Mouse (Mus musculus) midbrain, postnatal 0 days (tissue): ENCODE results near the gene Dag1. TPM values are rescaled to one million over a fixed set of nuclear protein-coding genes. Genes with fewer than 3 reads are reported as not detected.

Experiments
- ATAC-seq: fragments of 200-750 bp; cut with Nextera tagmentation; 2 replicates; pipeline ENCODE4 v1.8.0; 2017; ENCODE audit warnings: moderate number of reproducible peaks, mild to moderate bottlenecking, moderate TSS enrichment, moderate library complexity; ENCODE audit not compliant: low FRiP score
- DNase-seq: peaks from one replicate; pipeline ENCODE4 v3.0.0-alpha.2; 2015; ENCODE audit warnings: low spot score
- H3K27ac ChIP-seq: fragments of 300-500 bp; sonication (generic); 2 replicates; pipeline ENCODE4 v1.5.1; 2014; ENCODE audit warnings: low read depth, mild to moderate bottlenecking, low read length, mixed read lengths
- H3K27me3 ChIP-seq: fragments of 300-500 bp; sonication (generic); 2 replicates; pipeline ENCODE4 v1.6.1; 2014; ENCODE audit warnings: low read length, control low read depth, mixed read lengths; ENCODE audit not compliant: insufficient read depth
- H3K36me3 ChIP-seq: fragments of 300-500 bp; sonication (generic); 2 replicates; pipeline ENCODE4 v1.6.1; 2014; ENCODE audit warnings: low read length, control low read depth, mixed read lengths; ENCODE audit not compliant: insufficient read depth
- H3K4me1 ChIP-seq: fragments of 300-500 bp; sonication (generic); 2 replicates; pipeline ENCODE4 v1.6.1; 2014; ENCODE audit warnings: mild to moderate bottlenecking, control low read depth, antibody characterized with exemption, low read length, mixed read lengths; ENCODE audit not compliant: insufficient read depth
- H3K4me2 ChIP-seq: fragments of 300-500 bp; sonication (generic); 2 replicates; pipeline ENCODE4 v1.6.1; 2014; ENCODE audit warnings: low read depth, mild to moderate bottlenecking, low read length, mixed read lengths; ENCODE audit not compliant: poor library complexity, severe bottlenecking
- H3K4me3 ChIP-seq: fragments of 300-500 bp; sonication (generic); 2 replicates; pipeline ENCODE4 v1.5.1; 2014; ENCODE audit warnings: low read depth, mild to moderate bottlenecking, low read length, moderate library complexity
- H3K9ac ChIP-seq: fragments of 300-500 bp; sonication (generic); replicated peaks from 2 replicates; pipeline ENCODE4 v1.6.1; 2014; ENCODE audit warnings: mild to moderate bottlenecking, low read length, moderate library complexity, mixed read lengths; ENCODE audit not compliant: poor library complexity, severe bottlenecking
- H3K9me3 ChIP-seq: fragments of 300-500 bp; sonication (generic); 2 replicates; pipeline ENCODE4 v1.6.1; 2016; ENCODE audit warnings: low read length, control low read depth
- CTCF ChIP-seq: IDR thresholded peaks from 2 replicates; pipeline ENCODE4 v1.5.1; 2016; ENCODE audit warnings: antibody characterized with exemption, mild to moderate bottlenecking
- WGBS: fragments of 180-500 bp; shearing (Covaris S2); extraction: QIAGEN DNeasy Blood & Tissue Kit; methylation state at CpG from one replicate; pipeline ENCODE4 v1.1.7; 2014; 5-methylcytosine and 5-hydroxymethylcytosine counted together
- polyA plus RNA-seq: library from polyadenylated mRNA; unstranded; fragments of >200 nt; fragmentation: Nextera tagmentation; extraction: Ambion mirVana; gene quantifications from 2 replicates; pipeline ENCODE4 v1.2.1, GENCODE M21; 2015
- total RNA-seq: library from RNA; depleted of rRNA; stranded (reverse); fragments of >200 nt; gene quantifications from 2 replicates; pipeline ENCODE4 v1.2.3, GENCODE M21; 2014

Gene Dag1
- total and polyA plus RNA-seq, 2 experiments from 2014 or later, result 79.7 to 141 TPM

DNA sequence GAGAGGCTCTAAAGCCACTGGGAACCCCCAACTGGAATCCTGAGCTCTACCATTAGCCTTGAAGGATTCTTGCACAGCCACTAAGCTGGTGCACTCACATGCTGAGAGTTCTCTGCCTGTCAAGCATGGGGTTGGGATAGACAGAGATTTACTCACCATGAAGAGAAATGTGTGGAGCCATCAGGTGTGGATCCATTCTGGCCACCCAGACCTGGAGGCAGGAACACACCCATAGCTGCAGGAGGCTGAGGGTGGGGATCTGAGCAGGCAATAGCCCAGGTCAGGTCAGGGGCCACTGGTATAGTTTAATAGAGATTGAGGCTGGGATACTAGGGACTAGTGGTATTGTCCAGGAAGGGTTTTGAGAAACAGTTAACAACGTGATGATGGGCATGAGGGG is 41.4 kb upstream of the Dag1 start:
- no peak for TF ChIP-seq CTCF
- Histone ChIP-seq H3K4me3 (peak overlapping the region; percentile 95), H3K9ac (peak overlapping the region; percentile 78), H3K27me3 (no peaks in the 10 kb centered on the region), H3K4me1 (peaks cover 14% of the 10 kb centered on the region), H3K27ac (peak overlapping the region; percentile 95), H3K36me3 (peaks cover 22% of the 10 kb centered on the region), H3K9me3 (no peaks in the 10 kb centered on the region), H3K4me2 (peak overlapping the region; percentile 92)
- ATAC-seq, result no peak
- WGBS, result 0% methylated on average over 1 of the region's 1 CpGs
- DNase-seq, result no peak

DNA sequence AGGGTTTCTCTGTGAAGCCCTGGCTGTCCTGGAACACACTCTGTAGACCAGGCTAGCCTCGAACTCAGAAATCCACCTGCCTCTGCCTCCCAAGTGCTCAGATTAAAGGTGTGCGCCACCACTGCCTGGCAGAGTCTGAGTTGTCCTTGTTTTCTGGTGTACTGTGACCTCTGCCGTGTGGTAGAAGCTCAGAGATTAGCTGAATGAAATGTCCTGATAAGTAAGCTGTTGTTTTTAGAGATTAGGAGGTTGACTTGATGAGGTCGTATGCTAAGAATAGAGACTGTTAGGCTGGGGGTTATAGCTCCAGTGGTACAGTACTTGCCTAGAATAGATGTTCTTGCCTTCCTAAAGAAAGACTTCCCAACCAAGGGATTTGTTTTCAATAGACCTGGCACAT is 41.0 kb upstream of the Dag1 start:
- WGBS, result 87% methylated on average over 4 of the region's 4 CpGs
- ATAC-seq (no peak), DNase-seq (no peak)
- Histone ChIP-seq H3K27ac (no peak overlapping the region), H3K36me3 (peaks cover 22% of the 10 kb centered on the region), H3K4me3 (peak overlapping the region; percentile 95), H3K27me3 (no peaks in the 10 kb centered on the region), H3K9ac (peak overlapping the region; percentile 78), H3K4me1 (peaks cover 14% of the 10 kb centered on the region), H3K9me3 (no peaks in the 10 kb centered on the region), H3K4me2 (peak overlapping the region; percentile 92)
- no peak for TF ChIP-seq CTCF

DNA sequence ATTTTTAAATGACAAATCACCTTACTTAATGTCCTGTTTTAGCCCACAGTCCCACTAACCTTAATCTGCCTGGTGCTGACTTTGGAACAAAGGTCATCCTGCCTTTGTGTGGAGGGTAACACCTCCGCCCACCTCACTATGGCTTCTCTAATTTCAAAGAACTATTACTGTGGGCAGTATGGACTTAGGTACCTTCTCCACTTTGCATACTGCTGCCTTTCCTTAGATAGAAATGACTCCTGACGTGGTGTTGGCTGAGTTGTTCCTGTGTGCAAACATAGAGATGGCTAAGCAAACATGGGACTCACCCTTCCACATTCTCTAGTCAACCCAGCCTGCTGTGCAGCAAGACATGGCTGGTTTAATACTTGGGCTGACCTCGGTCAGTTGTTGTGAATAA is 38.1 kb upstream of the Dag1 start:
- H3K27me3 ChIP-seq, result no peaks in the 10 kb centered on the region
- H3K27ac ChIP-seq, result no peak overlapping the region
- no peak overlapping the region for H3K9ac ChIP-seq
- peaks cover 22% of the 10 kb centered on the region for H3K36me3 ChIP-seq
- DNase-seq (no peak), ATAC-seq (no peak)
- H3K4me1 ChIP-seq, result peaks cover 5% of the 10 kb centered on the region; the same call in 1 of the 2 replicates
- no peak for TF ChIP-seq CTCF
- H3K4me2 ChIP-seq, result no peak overlapping the region
- H3K9me3 ChIP-seq, result no peaks in the 10 kb centered on the region
- H3K4me3 ChIP-seq, result no peak overlapping the region
- WGBS, result 87% methylated on average over 3 of the region's 3 CpGs

DNA sequence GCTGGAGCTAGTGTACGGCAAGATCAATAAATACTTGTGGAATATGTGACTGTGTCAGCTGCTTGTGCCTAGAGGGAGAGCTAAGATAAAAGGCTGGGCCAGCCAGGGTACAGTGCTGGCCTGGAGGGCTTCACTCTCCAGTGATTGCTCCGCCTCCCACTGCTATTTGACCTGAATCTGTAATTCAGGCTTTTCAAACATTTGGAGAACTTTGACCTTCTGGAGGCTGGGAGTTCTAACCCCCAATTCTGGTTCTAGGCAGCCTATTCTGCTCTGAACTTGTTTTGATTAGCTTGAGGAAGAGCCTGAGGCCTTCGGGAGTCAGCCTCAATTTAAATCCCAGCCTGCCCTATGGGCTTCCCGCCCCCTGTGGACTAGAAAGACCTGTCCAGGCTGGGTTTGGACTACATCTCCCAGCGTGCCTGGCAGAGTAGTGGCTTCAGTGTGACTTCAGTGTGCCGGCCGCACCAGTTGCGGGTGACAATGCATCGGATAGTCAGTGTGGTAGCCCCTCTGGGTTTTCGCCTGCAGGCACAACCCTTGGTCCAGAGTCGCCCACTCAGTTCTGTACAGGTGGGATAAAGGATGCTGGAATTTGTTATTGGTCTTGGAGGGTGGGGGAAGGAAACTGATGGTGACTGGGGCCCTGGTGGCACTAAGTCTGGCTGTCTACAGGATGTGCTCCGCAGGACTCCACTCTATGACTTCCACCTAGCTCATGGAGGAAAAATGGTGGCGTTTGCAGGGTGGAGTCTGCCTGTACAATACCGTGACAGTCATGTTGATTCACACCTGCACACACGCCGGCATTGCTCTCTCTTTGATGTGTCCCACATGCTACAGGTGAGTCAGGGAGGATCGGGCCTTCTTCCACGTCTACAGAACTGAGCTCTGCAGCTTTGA is 32.9 kb upstream of the Dag1 start, which contains the start of gene Amt:
Gene Amt, plus strand, starts transcription at position 401 of the 903 bp plus-strand sequence.
- no peak for TF ChIP-seq CTCF
- Histone ChIP-seq H3K9me3 (no peaks in the 10 kb centered on the region), H3K4me3 (no peak within 1 kb of the TSS), H3K36me3 (peaks cover 32% of the 10 kb centered on the region), H3K27ac (peak within 1 kb of the TSS; percentile 55), H3K4me1 (no peaks in the 10 kb centered on the region), H3K4me2 (peak within 1 kb of the TSS; percentile 12), H3K27me3 (no peaks in the 10 kb centered on the region), H3K9ac (0 out of 2 replicates have a peak within 1 kb of the TSS, but pooled peaks have one; percentile 13)
- WGBS, result 17% methylated on average over 18 of the region's 18 CpGs
- ATAC-seq, result 0 out of 2 replicates have a peak, but pooled peaks have one; percentile 42
- peak; percentile 56 for DNase-seq

DNA sequence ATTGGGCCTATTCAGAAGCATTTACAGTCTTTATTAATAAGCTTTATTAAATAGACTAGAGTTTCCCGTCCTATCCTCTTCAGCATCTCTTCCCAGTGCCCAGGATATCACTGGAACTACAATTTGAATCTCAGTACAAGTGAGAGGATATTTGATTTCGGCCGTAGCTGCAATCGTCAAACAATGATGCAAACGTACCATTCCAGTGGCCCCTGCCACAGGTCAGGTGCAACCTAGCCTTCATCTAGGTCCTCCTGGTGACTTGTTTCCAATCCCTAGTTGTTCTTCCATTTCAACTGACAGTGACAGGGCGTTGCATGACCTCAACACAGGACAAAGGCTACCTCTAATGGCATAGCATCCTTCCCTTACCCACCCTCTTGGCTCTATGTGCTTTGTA is 27.0 kb upstream of the Dag1 start:
- Histone ChIP-seq H3K36me3 (peaks cover 20% of the 10 kb centered on the region), H3K9ac (peak overlapping the region; percentile 71), H3K4me1 (peaks cover 3% of the 10 kb centered on the region; the same call in 1 of the 2 replicates), H3K4me2 (peak overlapping the region; percentile 62), H3K9me3 (no peaks in the 10 kb centered on the region), H3K4me3 (peak overlapping the region; percentile 54), H3K27ac (peak overlapping the region; percentile 92), H3K27me3 (no peaks in the 10 kb centered on the region)
- DNase-seq (no peak), ATAC-seq (0 out of 2 replicates have a peak, but pooled peaks have one; percentile 8)
- no peak for TF ChIP-seq CTCF
- 38% methylated on average over 6 of the region's 6 CpGs for WGBS
